Mouse (Mus musculus): Measurements from ENCODE around the gene Fam83e.

DNA sequence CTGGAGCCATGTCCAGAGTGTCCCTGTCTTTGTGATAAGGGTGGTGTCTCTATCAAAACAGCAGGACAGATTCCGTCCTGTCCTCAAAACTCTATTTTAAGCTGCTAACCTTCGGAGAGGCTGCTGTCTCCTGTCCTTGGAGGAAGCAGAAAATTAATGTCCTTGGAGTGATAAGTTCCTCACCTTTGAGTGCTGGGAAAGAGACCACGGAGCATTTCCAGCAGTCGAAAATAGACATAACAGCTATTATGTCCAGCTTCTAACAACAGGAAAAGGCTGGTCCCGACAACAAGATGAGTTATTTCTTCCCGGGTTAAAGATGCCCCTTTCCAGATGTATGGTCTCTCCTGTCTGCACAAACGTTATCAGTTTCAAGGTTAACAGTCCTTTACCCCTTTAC is 54.2 kb downstream of the Fam83e start:
- no peak for TF ChIP-seq CTCF (IDR thresholded peaks at IDR 0.05; ENCODE audit: borderline replicate concordance, insufficient read depth, low read length)
- no peak for TF ChIP-seq POLR2A (IDR thresholded peaks at IDR 0.05; ENCODE audit: low read depth, low read length)
